Mouse (Mus musculus): ENCODE measurements around the gene Agtpbp1.

DNA sequence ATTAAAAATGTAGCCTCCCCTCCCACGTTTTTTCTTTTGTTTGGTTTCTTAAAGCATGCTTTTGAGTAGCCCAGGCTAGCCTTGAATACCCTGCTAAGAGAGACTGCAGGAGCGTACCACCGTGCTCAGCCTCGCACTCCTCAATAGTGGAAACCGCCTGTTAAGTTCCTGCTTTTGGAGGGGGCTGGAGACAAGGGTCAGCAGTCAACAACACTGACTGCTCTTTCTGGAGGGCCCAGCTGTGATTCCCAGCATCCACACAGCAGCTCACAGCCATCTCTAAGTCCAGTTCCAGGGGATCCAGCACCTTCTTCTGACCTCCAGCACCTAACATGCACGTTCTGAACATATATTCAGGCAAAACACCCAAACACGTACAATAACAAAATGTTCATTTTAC is 99.6 kb downstream of the Agtpbp1 start:
- no peak for TF ChIP-seq CTCF (IDR thresholded peaks at IDR 0.05; ENCODE audit: borderline replicate concordance, insufficient read depth, low read depth, low read length)
- no peak for TF ChIP-seq POLR2A (IDR thresholded peaks at IDR 0.05; ENCODE audit: borderline replicate concordance, insufficient read depth, low read length)

Measured in cerebellum, adult 2 months (tissue).